Mouse (Mus musculus): ENCODE results near the gene Haspin. TPM values are rescaled to one million over a fixed set of nuclear protein-coding genes. Genes with fewer than 3 reads are reported as not detected.

Gene Haspin
- polyA plus RNA-seq, 1 experiment: 14.0 TPM

DNA sequence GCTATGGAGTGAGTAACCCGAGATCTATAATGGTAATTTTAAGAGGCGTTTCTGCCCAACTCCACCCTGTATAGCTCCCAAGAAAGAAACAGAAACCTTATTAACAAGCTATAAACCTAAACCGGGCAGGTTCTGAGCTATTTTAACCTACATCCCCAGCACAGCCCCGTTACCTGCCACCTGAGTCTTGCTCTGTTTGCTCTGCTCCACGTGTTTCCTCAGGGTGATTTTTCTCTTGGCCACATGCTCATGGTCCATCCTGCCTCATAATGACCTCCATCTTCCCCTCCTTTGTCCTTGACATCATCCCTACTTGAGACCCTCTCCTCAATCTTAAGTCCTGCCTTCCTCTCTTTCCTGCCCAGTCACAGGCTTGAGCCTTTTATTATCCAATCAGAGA lies 3.9 kb downstream of the Haspin start:
- Histone ChIP-seq H3K4me3 (ENCODE audit: low read depth, low read length) (no peak overlapping the region), H3K4me1 (ENCODE audit: control insufficient read depth, insufficient read depth, low read length) (no peaks in the 10 kb centered on the region), H3K9ac (ENCODE audit: low read depth, poor library complexity, severe bottlenecking) (no peak overlapping the region), H3K27ac (ENCODE audit: insufficient read depth, low read length) (no peak overlapping the region), H3K27me3 (ENCODE audit: control insufficient read depth, insufficient read depth, low read length, poor library complexity, severe bottlenecking) (no peaks in the 10 kb centered on the region), H3K9me3 (replicated peaks; ENCODE audit: control insufficient read depth, insufficient read depth, low read length, poor library complexity, severe bottlenecking) (peaks cover 14% of the 10 kb centered on the region; the same call in 1 of the 2 replicates), H3K36me3 (ENCODE audit: control insufficient read depth, insufficient read depth, low read length, poor library complexity, severe bottlenecking) (peaks cover 42% of the 10 kb centered on the region)
- TF ChIP-seq CTCF (IDR thresholded peaks at IDR 0.05; ENCODE audit: low read depth, low read length): no peak
- TF ChIP-seq EP300 (IDR thresholded peaks at IDR 0.05; ENCODE audit: insufficient read depth, low read depth, low read length): no peak
- TF ChIP-seq POLR2A (IDR thresholded peaks at IDR 0.05; ENCODE audit: insufficient read depth, low read length): no peak

DNA sequence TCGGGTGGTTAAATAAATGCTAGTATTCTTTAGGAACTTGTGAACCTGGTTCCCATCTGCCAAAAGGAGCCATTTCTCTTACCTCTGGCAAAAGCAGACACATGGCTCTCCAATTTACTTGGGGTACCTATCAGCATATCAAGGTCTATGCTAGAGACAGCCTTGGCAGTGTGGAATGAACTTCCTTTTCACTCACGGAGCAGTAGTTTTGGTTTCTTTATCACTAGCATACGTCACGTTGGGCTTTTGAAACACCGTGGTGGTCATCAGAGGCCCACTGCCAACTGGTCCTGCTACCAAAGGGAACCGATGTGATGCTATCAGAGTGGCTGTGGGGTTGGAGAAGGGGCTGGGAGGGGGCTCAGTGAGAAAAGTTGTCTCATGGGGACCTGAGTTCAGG lies 5.1 kb downstream of the Haspin start:
- Histone ChIP-seq H3K4me1 (ENCODE audit: control insufficient read depth, insufficient read depth, low read length) (no peaks in the 10 kb centered on the region), H3K27ac (ENCODE audit: insufficient read depth, low read length) (no peak overlapping the region), H3K9me3 (replicated peaks; ENCODE audit: control insufficient read depth, insufficient read depth, low read length, poor library complexity, severe bottlenecking) (peaks cover 14% of the 10 kb centered on the region; the same call in 1 of the 2 replicates), H3K36me3 (ENCODE audit: control insufficient read depth, insufficient read depth, low read length, poor library complexity, severe bottlenecking) (peaks cover 42% of the 10 kb centered on the region), H3K9ac (ENCODE audit: low read depth, poor library complexity, severe bottlenecking) (no peak overlapping the region), H3K27me3 (ENCODE audit: control insufficient read depth, insufficient read depth, low read length, poor library complexity, severe bottlenecking) (no peaks in the 10 kb centered on the region), H3K4me3 (ENCODE audit: low read depth, low read length) (no peak overlapping the region)
- TF ChIP-seq POLR2A (IDR thresholded peaks at IDR 0.05; ENCODE audit: insufficient read depth, low read length): no peak

DNA sequence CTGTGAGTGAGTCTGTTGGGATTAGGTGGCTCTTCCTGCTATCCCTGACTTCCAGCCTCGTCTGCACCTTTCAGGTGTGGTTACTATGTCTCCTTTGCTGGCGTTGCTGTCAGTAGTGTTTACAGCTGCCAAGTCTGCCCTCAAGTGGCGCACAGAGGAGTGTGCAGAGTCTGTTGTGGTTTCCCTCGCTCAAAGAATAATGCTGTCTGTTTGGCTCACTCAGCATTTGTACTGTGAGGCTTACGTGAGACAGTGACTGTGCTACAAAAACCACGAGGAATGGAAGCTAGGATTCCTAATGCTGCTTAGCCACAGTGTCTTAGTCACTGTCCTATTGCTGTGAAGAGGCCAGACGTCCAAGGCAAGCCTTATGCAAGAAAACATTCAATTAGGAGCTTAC lies 7.1 kb downstream of the Haspin start:
- H3K36me3 ChIP-seq (ENCODE audit: control insufficient read depth, insufficient read depth, low read length, poor library complexity, severe bottlenecking): peaks cover 32% of the 10 kb centered on the region

DNA sequence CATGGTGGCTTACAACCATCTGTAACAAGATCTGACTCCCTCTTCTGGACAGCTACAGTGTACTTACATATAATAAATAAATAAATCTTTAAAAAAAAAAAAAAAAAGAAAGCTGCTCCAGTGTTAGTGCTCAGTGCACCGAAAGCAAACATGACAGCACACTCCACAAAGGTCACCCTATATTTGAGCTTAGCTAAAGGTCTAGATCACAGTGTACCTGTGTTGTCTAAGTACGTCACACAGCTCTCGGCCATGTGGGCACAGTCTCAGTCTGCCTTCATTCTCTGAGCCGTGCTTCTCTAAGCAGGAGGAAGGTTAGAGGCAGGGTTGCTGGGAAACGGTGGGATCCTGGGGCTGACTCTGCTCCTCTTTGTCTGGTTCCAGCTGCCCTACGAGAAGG lies 11.6 kb downstream of the Haspin start:
- H3K36me3 ChIP-seq (ENCODE audit: control insufficient read depth, insufficient read depth, low read length, poor library complexity, severe bottlenecking): no peaks in the 10 kb centered on the region
- no peak for TF ChIP-seq EP300 (IDR thresholded peaks at IDR 0.05; ENCODE audit: insufficient read depth, low read depth, low read length)
- no peak for TF ChIP-seq CTCF (IDR thresholded peaks at IDR 0.05; ENCODE audit: low read depth, low read length)
- no peak for TF ChIP-seq POLR2A (IDR thresholded peaks at IDR 0.05; ENCODE audit: insufficient read depth, low read length)
- no peak overlapping the region for H3K9ac ChIP-seq (ENCODE audit: low read depth, poor library complexity, severe bottlenecking)
- H3K27me3 ChIP-seq (ENCODE audit: control insufficient read depth, insufficient read depth, low read length, poor library complexity, severe bottlenecking): no peaks in the 10 kb centered on the region
- no peaks in the 10 kb centered on the region for H3K4me1 ChIP-seq (ENCODE audit: control insufficient read depth, insufficient read depth, low read length)
- H3K4me3 ChIP-seq (ENCODE audit: low read depth, low read length): no peak overlapping the region
- no peak overlapping the region for H3K27ac ChIP-seq (ENCODE audit: insufficient read depth, low read length)
- H3K9me3 ChIP-seq (replicated peaks; ENCODE audit: control insufficient read depth, insufficient read depth, low read length, poor library complexity, severe bottlenecking): no peaks in the 10 kb centered on the region

More for the DNA sequence above, 7.1 kb downstream of the Haspin start:
- TF ChIP-seq CTCF (IDR thresholded peaks at IDR 0.05; ENCODE audit: low read depth, low read length) (peak; percentile 74), EP300 (IDR thresholded peaks at IDR 0.05; ENCODE audit: insufficient read depth, low read depth, low read length) (no peak)
- no peaks in the 10 kb centered on the region for H3K4me1 ChIP-seq (ENCODE audit: control insufficient read depth, insufficient read depth, low read length)
- H3K9ac ChIP-seq (ENCODE audit: low read depth, poor library complexity, severe bottlenecking): no peak overlapping the region
- H3K4me3 ChIP-seq (ENCODE audit: low read depth, low read length): no peak overlapping the region
- H3K9me3 ChIP-seq (replicated peaks; ENCODE audit: control insufficient read depth, insufficient read depth, low read length, poor library complexity, severe bottlenecking): peaks cover 14% of the 10 kb centered on the region; the same call in 1 of the 2 replicates
- H3K27ac ChIP-seq (ENCODE audit: insufficient read depth, low read length): no peak overlapping the region
- no peaks in the 10 kb centered on the region for H3K27me3 ChIP-seq (ENCODE audit: control insufficient read depth, insufficient read depth, low read length, poor library complexity, severe bottlenecking)

DNA sequence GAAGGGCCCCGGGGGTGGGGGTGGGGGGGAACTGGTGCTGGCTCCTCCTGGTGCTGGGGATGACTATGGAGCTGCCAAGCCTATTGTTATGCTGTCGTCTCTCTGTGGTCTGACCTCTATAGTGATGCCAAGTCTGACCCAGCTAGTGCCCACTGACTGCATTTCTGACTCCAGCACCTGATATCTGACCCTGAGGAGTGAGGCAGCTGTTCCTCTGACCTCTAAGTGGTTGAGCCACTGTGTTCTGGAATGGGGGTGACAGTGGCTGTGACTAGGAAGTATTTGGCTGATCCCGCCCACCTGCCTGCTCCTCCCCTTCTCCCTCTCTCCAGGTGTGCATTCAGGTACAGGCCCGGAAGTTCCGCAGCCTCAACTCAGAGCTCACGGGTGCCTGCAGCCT lies 26.7 kb downstream of the Haspin start:
- Histone ChIP-seq H3K4me3 (ENCODE audit: low read depth, low read length) (no peak overlapping the region), H3K4me1 (ENCODE audit: control insufficient read depth, insufficient read depth, low read length) (no peaks in the 10 kb centered on the region), H3K9ac (ENCODE audit: low read depth, poor library complexity, severe bottlenecking) (no peak overlapping the region), H3K9me3 (replicated peaks; ENCODE audit: control insufficient read depth, insufficient read depth, low read length, poor library complexity, severe bottlenecking) (no peaks in the 10 kb centered on the region), H3K27ac (ENCODE audit: insufficient read depth, low read length) (no peak overlapping the region), H3K27me3 (ENCODE audit: control insufficient read depth, insufficient read depth, low read length, poor library complexity, severe bottlenecking) (no peaks in the 10 kb centered on the region), H3K36me3 (ENCODE audit: control insufficient read depth, insufficient read depth, low read length, poor library complexity, severe bottlenecking) (no peaks in the 10 kb centered on the region)
- TF ChIP-seq EP300 (IDR thresholded peaks at IDR 0.05; ENCODE audit: insufficient read depth, low read depth, low read length) (no peak), POLR2A (IDR thresholded peaks at IDR 0.05; ENCODE audit: insufficient read depth, low read length) (no peak), CTCF (IDR thresholded peaks at IDR 0.05; ENCODE audit: low read depth, low read length) (no peak)

DNA sequence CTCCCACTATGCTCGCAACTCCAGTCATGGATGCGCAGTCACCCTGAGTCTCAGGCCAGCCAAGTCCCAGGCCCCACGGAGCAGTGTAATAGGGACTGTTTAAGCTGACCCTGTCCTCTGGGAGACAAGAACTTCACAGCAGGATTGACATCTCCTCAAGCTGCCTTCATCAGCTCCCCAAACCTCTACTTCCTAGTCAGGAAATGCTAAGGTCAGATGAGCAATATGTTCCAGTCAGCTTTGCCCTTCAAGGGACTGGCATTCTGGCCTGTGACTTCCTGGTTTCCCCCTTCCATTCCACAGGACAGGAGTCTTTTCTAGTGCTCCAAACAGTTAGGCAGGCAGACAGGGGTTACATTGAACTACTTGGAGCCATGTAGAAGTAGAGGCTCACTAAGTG lies 28.2 kb downstream of the Haspin start:
- Histone ChIP-seq H3K4me1 (ENCODE audit: control insufficient read depth, insufficient read depth, low read length) (no peaks in the 10 kb centered on the region), H3K27ac (ENCODE audit: insufficient read depth, low read length) (no peak overlapping the region), H3K9me3 (replicated peaks; ENCODE audit: control insufficient read depth, insufficient read depth, low read length, poor library complexity, severe bottlenecking) (no peaks in the 10 kb centered on the region), H3K9ac (ENCODE audit: low read depth, poor library complexity, severe bottlenecking) (no peak overlapping the region), H3K36me3 (ENCODE audit: control insufficient read depth, insufficient read depth, low read length, poor library complexity, severe bottlenecking) (no peaks in the 10 kb centered on the region), H3K4me3 (ENCODE audit: low read depth, low read length) (no peak overlapping the region), H3K27me3 (ENCODE audit: control insufficient read depth, insufficient read depth, low read length, poor library complexity, severe bottlenecking) (no peaks in the 10 kb centered on the region)
- TF ChIP-seq POLR2A (IDR thresholded peaks at IDR 0.05; ENCODE audit: insufficient read depth, low read length): no peak
